Mouse (Mus musculus) lung, embryonic 15.5 days (tissue): ENCODE measurements around the gene Vmn2r61. TPM values are rescaled to one million over a fixed set of nuclear protein-coding genes. Genes with fewer than 3 reads are reported as not detected.

Experiments
- ATAC-seq: fragments of 200-750 bp; cut with Nextera tagmentation; 2 replicates; pipeline ENCODE4 v1.8.0; 2017; ENCODE audit warnings: moderate number of reproducible peaks, borderline replicate concordance; ENCODE audit not compliant: low FRiP score, low TSS enrichment; ENCODE audit errors: extremely low read depth
- H3K27ac ChIP-seq: fragments of 300-500 bp; sonication (generic); 2 replicates; pipeline ENCODE4 v1.5.1; 2015; ENCODE audit warnings: moderate library complexity, mild to moderate bottlenecking, inconsistent platforms
- H3K27me3 ChIP-seq: fragments of 300-500 bp; sonication (generic); 2 replicates; pipeline ENCODE4 v1.6.1; 2015; ENCODE audit warnings: inconsistent platforms
- H3K36me3 ChIP-seq: fragments of 300-500 bp; sonication (generic); 2 replicates; pipeline ENCODE4 v1.6.1; 2015; ENCODE audit warnings: inconsistent platforms
- H3K4me1 ChIP-seq: fragments of 300-500 bp; sonication (generic); 2 replicates; pipeline ENCODE4 v1.6.1; 2015; ENCODE audit warnings: inconsistent platforms
- H3K4me2 ChIP-seq: fragments of 300-500 bp; sonication (generic); 2 replicates; pipeline ENCODE4 v1.6.1; 2015; ENCODE audit warnings: inconsistent platforms, mild to moderate bottlenecking, moderate library complexity
- H3K4me3 ChIP-seq: fragments of 300-500 bp; sonication (generic); 2 replicates; pipeline ENCODE4 v1.5.1; 2015; ENCODE audit warnings: mild to moderate bottlenecking, inconsistent platforms
- H3K9ac ChIP-seq: fragments of 300-500 bp; sonication (generic); 2 replicates; pipeline ENCODE4 v1.6.1; 2015; ENCODE audit warnings: inconsistent platforms
- H3K9me3 ChIP-seq: fragments of 300-500 bp; sonication (generic); 2 replicates; pipeline ENCODE4 v1.6.1; 2016; ENCODE audit warnings: inconsistent platforms
- whole genome bisulfite sequencing: fragments of 180-500 bp; shearing (Covaris S2); methylation state at CpG from one replicate; pipeline ENCODE4 v1.1.7; 2015; 5-methylcytosine and 5-hydroxymethylcytosine counted together
- polyA plus RNA-seq: library from polyadenylated mRNA; unstranded; fragments of >200 nt; fragmentation: Nextera tagmentation; extraction: Ambion mirVana; gene quantifications from 2 replicates; pipeline ENCODE4 v1.2.1, GENCODE M21; 2015

Gene Vmn2r61
- polyA plus RNA-seq, result not detected in 2 replicates

DNA sequence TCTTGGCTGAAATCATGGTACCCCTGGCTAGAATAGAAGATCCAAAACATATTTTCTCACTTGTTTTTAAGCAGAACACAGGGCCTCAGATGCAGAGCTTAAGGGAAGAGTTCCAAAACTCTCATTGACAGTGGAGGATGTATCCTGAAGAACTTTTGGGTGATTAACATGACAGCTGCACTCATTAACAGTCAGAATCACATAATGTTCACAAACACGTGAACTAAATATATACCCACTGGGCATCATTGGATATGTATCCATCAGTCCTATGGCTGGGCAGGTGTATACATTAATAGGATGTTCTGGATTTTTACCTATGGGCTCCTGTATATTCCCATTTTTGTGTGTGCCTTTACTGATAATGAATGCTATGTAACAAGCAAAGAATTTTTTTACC, at the start of gene Vmn2r61:
Vmn2r61 (plus strand) TSS at position 301 of the 400 bp plus-strand sequence.
- no peaks in the 10 kb centered on the region for H3K27me3 ChIP-seq
- no peaks in the 10 kb centered on the region for H3K4me1 ChIP-seq
- H3K9ac ChIP-seq, result no peak within 1 kb of the TSS
- WGBS, result 86% methylated on average over 1 of the region's 1 CpGs
- no peaks in the 10 kb centered on the region; the same call in 1 of the 2 replicates for H3K9me3 ChIP-seq
- H3K27ac ChIP-seq, result no peak within 1 kb of the TSS
- H3K4me3 ChIP-seq, result no peak within 1 kb of the TSS
- no peak within 1 kb of the TSS for H3K4me2 ChIP-seq
- no peak for ATAC-seq
- no peaks in the 10 kb centered on the region for H3K36me3 ChIP-seq

Other genes with a start within 250 kb of the Vmn2r61 start
- not detected in 2 replicates for gene Vmn2r59, start 201.0 kb upstream of the Vmn2r61 start, polyA plus RNA-seq
- gene Vmn2r60, start 152.3 kb upstream of the Vmn2r61 start, polyA plus RNA-seq, result not detected in 2 replicates
- gene 4933421I07Rik, start 188.1 kb downstream of the Vmn2r61 start, polyA plus RNA-seq, result not detected in 2 replicates
- 8.2 TPM in 2 replicates for gene Zfp141, start 245.7 kb downstream of the Vmn2r61 start, polyA plus RNA-seq